Mouse (Mus musculus) myocyte (in vitro differentiated cells): ENCODE results near the gene Ppard. TPM values are rescaled to one million over a fixed set of nuclear protein-coding genes. Genes with fewer than 3 reads are reported as not detected.

Experiments
- H3K27me3 ChIP-seq: one replicate; pipeline ENCODE4 v1.6.1; 2011; ENCODE audit not compliant: control insufficient read depth, insufficient read depth, insufficient read length
- H3K36me3 ChIP-seq: one replicate; pipeline ENCODE4 v1.6.1; 2011; ENCODE audit not compliant: control insufficient read depth, insufficient read depth
- H3K4me2 ChIP-seq: one replicate; pipeline ENCODE4 v1.6.1; 2011; ENCODE audit warnings: low read depth, control low read depth
- H3K4me3 ChIP-seq: one replicate; pipeline ENCODE4 v1.5.1; 2011; ENCODE audit warnings: mild to moderate bottlenecking, control low read depth, moderate library complexity
- H3K79me2 ChIP-seq: one replicate; pipeline ENCODE4 v1.6.1; 2011; ENCODE audit not compliant: control insufficient read depth, insufficient read depth
- H3ac ChIP-seq: one replicate; pipeline ENCODE4 v1.6.1; 2011; ENCODE audit not compliant: control insufficient read depth, insufficient read length
- CEBPB ChIP-seq: IDR thresholded peaks from 2 replicates; pipeline ENCODE4 v1.6.1; 2011; ENCODE audit warnings: mild to moderate bottlenecking, moderate library complexity; ENCODE audit not compliant: poor library complexity, insufficient read depth, severe bottlenecking
- E2F4 ChIP-seq: IDR thresholded peaks from one replicate; pipeline ENCODE4 v1.6.1; 2011; ENCODE audit warnings: mild to moderate bottlenecking, control low read depth, moderate library complexity; ENCODE audit not compliant: insufficient read depth
- MAX ChIP-seq: IDR thresholded peaks from one replicate; pipeline ENCODE4 v1.6.1; 2011; ENCODE audit warnings: low read depth, mild to moderate bottlenecking, control low read depth
- MYOD1 ChIP-seq, 3 experiments: IDR thresholded peaks; one replicate each; pipeline ENCODE4 v1.6.1; 2011; ENCODE audit warnings: control low read depth in 2 of 3, low read depth in 2 of 3, mild to moderate bottlenecking in 2 of 3, moderate library complexity in 1 of 3; ENCODE audit not compliant: insufficient read length in 2 of 3, control insufficient read depth in 1 of 3
- MYOG ChIP-seq, 3 experiments: IDR thresholded peaks; one replicate each; pipeline ENCODE4 v1.6.1; 2011; ENCODE audit warnings: control low read depth in 2 of 3, low read depth in 2 of 3, mild to moderate bottlenecking in 2 of 3; ENCODE audit not compliant: insufficient read length in 2 of 3, control insufficient read depth in 1 of 3, insufficient read depth in 1 of 3
- POLR2A ChIP-seq: IDR thresholded peaks from one replicate; pipeline ENCODE4 v1.6.1; 2011; ENCODE audit warnings: low read depth, mild to moderate bottlenecking, control low read depth, moderate library complexity; ENCODE audit not compliant: insufficient read length
- POLR2AphosphoS2 ChIP-seq: IDR thresholded peaks from one replicate; pipeline ENCODE4 v1.6.1; 2011; ENCODE audit warnings: low read depth, control low read depth; ENCODE audit not compliant: insufficient read length
- REST ChIP-seq: IDR thresholded peaks from one replicate; pipeline ENCODE4 v1.6.1; 2011; ENCODE audit warnings: mild to moderate bottlenecking, control low read depth, moderate library complexity; ENCODE audit not compliant: insufficient read depth, insufficient read length
- SRF ChIP-seq: IDR thresholded peaks from one replicate; pipeline ENCODE4 v1.6.1; 2011; ENCODE audit warnings: low read depth; ENCODE audit not compliant: control insufficient read depth, insufficient read length
- TCF12 ChIP-seq: IDR thresholded peaks from one replicate; pipeline ENCODE4 v1.6.1; 2011; ENCODE audit warnings: mild to moderate bottlenecking, control low read depth; ENCODE audit not compliant: poor library complexity, insufficient read depth, severe bottlenecking
- TCF3 ChIP-seq: IDR thresholded peaks from one replicate; pipeline ENCODE4 v1.6.1; 2011; ENCODE audit warnings: low read depth, control low read depth; ENCODE audit not compliant: insufficient read length
- USF1 ChIP-seq: IDR thresholded peaks from one replicate; pipeline ENCODE4 v1.6.1; 2011; ENCODE audit warnings: low read depth, mild to moderate bottlenecking, control low read depth, moderate library complexity
- polyA plus RNA-seq: library from polyadenylated mRNA; unstranded; fragments of >200 nt; fragmentation: generic; extraction: Trizol; gene quantifications from one replicate; pipeline ENCODE4 v1.2.1, GENCODE M21; 2012; ENCODE audit warnings: missing spikeins

Gene Ppard
- polyA plus RNA-seq, 1 experiment: 32.6 TPM

- Histone ChIP-seq H3K4me3 (peak overlapping the region; percentile 21), H3K4me2 (peak overlapping the region; percentile 78), H3K36me3 (no peaks in the 10 kb centered on the region), H3K27me3 (no peaks in the 10 kb centered on the region), H3K79me2 (no peaks in the 10 kb centered on the region), H3ac (peak overlapping the region; percentile 11)
- TF ChIP-seq TCF3 (no peak), SRF (no peak), REST (no peak), E2F4 (no peak), MYOD1 (IDR thresholded peaks at IDR 0.05; ENCODE audit: control insufficient read depth in 1 of 3, insufficient read length in 2 of 3, low read depth in 2 of 3) (peak in 2 of 3 experiments; percentile 58 to 81), MAX (no peak), POLR2AphosphoS2 (peak; percentile 51), CEBPB (no peak), USF1 (no peak), TCF12 (no peak), MYOG (IDR thresholded peaks at IDR 0.05; ENCODE audit: control insufficient read depth in 1 of 3, insufficient read depth in 1 of 3, insufficient read length in 2 of 3, low read depth in 2 of 3) (peak; percentile 23 to 72 (median 69)), POLR2A (peak; percentile 65)
Measured at GRCm38 (mm10) chr17:28223561-28224391, 8.7 kb upstream of the Ppard start.

DNA sequence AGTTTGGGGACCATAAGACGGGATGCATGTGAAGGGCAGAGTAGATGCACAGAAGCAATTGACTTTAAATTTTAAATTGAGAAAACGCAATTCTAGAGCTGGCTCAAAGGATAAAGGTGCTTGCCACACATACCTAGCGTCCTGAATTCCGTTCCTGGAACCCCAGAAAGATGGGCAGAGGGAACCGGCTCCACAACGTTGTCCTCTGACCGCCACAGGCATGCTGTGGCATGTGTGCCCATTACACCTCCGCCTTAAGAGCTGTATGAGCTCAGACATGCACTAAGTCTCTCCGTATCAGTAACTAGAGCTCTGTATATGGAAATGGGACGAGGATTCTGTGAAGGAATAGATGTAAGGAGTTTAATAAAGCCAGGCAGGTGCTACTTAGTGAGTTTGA lies 7.9 kb upstream of the Ppard start:
- Histone ChIP-seq H3ac (no peak overlapping the region), H3K36me3 (no peaks in the 10 kb centered on the region), H3K4me3 (no peak overlapping the region), H3K4me2 (peak overlapping the region; percentile 29), H3K27me3 (no peaks in the 10 kb centered on the region), H3K79me2 (no peaks in the 10 kb centered on the region)
- TF ChIP-seq POLR2AphosphoS2 (no peak), E2F4 (no peak), MAX (no peak), TCF12 (no peak), MYOG (IDR thresholded peaks at IDR 0.05; ENCODE audit: control insufficient read depth in 1 of 3, insufficient read depth in 1 of 3, insufficient read length in 2 of 3, low read depth in 2 of 3) (no peak), SRF (no peak), POLR2A (no peak), TCF3 (no peak), MYOD1 (IDR thresholded peaks at IDR 0.05; ENCODE audit: control insufficient read depth in 1 of 3, insufficient read length in 2 of 3, low read depth in 2 of 3) (no peak)

GRCm38 (mm10) chr17:28226014-28226413 lies 6.5 kb upstream of the Ppard start:
- no peak overlapping the region for H3K4me3 ChIP-seq
- H3K36me3 ChIP-seq: no peaks in the 10 kb centered on the region
- TF ChIP-seq SRF (peak; percentile 64), MYOG (IDR thresholded peaks at IDR 0.05; ENCODE audit: control insufficient read depth in 1 of 3, insufficient read depth in 1 of 3, insufficient read length in 2 of 3, low read depth in 2 of 3) (peak; percentile 48 to 92 (median 91)), CEBPB (no peak), MYOD1 (IDR thresholded peaks at IDR 0.05; ENCODE audit: control insufficient read depth in 1 of 3, insufficient read length in 2 of 3, low read depth in 2 of 3) (peak in 2 of 3 experiments; percentile 78 to 84), USF1 (no peak)
- H3K27me3 ChIP-seq: no peaks in the 10 kb centered on the region
- H3ac ChIP-seq: no peak overlapping the region
- no peaks in the 10 kb centered on the region for H3K79me2 ChIP-seq
- peak overlapping the region; percentile 70 for H3K4me2 ChIP-seq

DNA sequence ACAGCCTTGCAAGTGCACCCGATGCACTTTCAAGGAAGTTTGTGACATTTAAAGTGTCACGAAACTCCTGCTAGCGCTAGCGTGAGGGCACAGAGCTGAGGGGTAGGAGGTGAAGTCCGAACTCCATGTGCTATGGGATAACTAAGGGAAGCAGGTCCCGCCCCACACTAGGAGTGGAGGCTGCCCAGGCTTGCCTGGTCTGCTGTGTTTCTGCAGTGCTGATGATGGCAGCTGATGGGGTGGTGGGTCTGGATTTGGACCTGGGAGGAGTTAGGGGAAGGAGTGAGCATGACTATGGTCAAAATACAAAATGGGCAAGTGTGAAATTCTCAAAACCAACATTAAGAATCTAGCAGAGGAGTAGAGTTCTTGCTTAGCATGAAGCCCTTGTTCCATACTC lies 2.0 kb upstream of the Ppard start:
- Histone ChIP-seq H3K27me3 (no peaks in the 10 kb centered on the region), H3K4me3 (no peak overlapping the region), H3K4me2 (no peak overlapping the region), H3K36me3 (no peaks in the 10 kb centered on the region), H3ac (no peak overlapping the region), H3K79me2 (peaks cover 27% of the 10 kb centered on the region)
- no peak for TF ChIP-seq REST
- TF ChIP-seq USF1: no peak
- no peak for TF ChIP-seq CEBPB
- no peak for TF ChIP-seq TCF3
- no peak for TF ChIP-seq TCF12
- no peak for TF ChIP-seq MYOD1 (IDR thresholded peaks at IDR 0.05; ENCODE audit: control insufficient read depth in 1 of 3, insufficient read length in 2 of 3, low read depth in 2 of 3)
- TF ChIP-seq E2F4: no peak
- TF ChIP-seq POLR2A: no peak
- TF ChIP-seq MYOG (IDR thresholded peaks at IDR 0.05; ENCODE audit: control insufficient read depth in 1 of 3, insufficient read depth in 1 of 3, insufficient read length in 2 of 3, low read depth in 2 of 3): no peak
- no peak for TF ChIP-seq SRF
- no peak for TF ChIP-seq MAX
- no peak for TF ChIP-seq POLR2AphosphoS2
